Mouse (Mus musculus): ENCODE data around the gene Mtfr1l.

Gene Mtfr1l

DNA sequence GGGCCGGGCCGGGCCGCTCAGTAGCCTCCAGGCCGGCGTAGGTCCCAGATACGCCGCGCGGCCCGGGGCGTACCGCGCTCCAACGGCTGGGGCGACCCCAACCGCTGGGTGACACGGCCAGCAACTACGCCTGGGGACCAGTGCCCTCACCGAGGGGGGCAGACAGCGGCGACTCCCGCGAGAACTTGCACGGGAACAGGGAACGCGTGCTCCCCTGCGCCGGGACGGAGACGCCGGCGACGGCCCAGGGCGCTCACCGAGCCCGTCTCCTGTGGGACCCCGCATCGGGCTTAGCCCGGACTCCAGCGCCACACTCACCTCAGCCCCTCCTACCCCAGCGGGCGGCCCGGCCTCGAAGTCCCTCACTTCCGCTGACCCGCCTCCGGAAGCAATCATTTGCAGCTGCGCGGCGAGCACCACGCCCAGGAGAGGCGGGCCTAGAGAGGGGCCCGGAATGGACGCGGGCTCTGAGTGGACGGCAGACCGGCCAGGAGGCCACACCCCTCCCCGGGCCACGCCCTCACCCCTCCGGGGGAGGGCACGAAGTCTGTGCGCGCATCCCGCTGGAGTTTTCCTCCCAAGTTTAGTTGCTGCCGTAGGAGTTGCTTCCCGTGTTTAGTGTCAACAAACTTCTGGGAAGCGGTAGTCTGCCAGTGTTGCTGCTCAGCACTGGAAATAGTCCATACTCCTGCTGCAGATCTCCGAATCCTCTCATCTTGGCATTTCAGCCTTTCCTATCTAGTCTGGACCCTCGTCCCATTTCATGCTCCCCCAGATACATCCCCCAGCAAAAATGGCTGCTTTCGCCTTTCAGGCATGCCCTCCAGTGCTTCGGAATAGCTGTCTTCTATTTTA is at the start of gene Mtfr1l:
TSS of gene Mtfr1l (minus strand) at position 456 of the 855 bp plus-strand sequence.
- peak; percentile 98 for DNase-seq (ENCODE audit: low spot score)

DNA sequence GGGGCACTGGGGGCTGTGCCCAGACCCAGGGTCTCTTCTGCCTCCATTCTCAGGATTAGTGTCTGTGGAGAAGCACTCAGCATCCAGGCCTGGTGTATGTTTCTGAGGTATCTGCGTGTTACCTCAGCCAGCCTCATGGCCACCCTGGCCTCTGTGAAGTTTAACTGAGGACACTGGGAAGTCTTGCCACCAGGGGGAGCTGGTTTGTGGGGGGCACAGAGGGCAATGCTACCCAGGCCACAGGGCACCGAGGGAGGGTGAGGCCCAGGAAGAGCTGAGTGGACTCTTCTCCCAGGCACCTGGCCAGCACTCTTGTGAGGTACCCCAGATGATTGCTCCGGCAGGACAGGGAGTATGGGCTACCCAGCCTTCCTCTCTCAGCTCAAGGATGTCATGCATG is 48.3 kb upstream of the Mtfr1l start:
- no peak for DNase-seq (ENCODE audit: low spot score)

DNA sequence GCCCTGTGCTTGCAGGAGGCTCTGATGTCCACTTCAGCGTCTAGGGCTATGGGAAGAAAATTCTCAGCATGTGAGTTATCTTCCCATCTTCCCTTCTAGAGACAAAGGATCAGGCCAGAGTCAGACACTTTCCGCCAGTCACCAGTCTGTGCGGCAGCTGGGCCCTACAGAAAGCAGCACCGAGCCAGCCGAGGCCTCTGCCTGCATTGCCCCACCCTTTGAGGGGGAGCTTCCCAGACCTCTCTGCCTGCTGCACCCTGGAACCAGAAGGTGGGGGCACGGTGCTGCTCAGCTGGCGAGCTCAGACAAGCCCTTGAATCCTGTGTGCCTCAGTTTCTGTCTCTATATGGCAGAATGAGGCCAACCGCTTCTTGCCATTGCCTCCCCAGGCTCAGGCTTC is 46.2 kb upstream of the Mtfr1l start:
- DNase-seq (ENCODE audit: low spot score) = no peak

DNA sequence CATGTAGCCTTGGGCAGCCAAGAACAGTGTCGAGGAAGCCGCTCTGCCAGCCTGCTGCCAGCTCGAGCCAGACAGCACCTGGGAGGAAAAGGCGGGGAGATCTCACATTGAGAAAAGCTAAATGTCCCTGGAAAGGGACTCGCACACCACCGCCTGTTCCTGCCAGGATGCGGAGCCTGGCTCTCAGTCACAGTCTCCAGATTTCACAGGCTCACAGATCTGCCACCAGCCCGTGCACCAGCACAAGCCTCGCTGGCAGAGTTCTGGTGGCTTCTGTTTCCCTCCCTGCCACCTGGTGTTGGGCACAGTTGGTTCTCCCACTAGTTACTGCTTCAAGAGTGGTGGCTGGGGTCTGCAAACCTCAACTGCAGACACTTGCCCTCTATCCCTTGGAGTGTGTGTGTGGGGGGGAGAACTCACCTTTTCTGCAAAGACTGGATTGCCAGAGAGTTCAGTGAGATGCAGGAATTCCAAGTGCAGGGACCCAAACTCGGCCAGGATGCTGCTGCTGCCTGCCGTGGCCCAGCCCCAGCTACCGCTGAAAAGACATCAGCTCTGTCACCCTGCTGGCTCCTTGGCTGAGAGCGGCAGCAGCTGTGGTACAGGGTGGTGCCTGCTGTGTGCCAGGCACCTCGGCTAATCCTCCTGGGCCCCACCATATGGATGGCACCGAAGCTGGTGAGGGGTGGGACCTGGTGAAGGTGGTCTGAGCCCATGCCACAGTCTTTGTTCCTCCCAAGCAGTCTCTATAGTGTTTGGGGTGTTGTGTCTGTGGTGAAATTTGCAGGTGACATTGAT is 45.4 kb upstream of the Mtfr1l start:
- DNase-seq (ENCODE audit: low spot score) = no peak

DNA sequence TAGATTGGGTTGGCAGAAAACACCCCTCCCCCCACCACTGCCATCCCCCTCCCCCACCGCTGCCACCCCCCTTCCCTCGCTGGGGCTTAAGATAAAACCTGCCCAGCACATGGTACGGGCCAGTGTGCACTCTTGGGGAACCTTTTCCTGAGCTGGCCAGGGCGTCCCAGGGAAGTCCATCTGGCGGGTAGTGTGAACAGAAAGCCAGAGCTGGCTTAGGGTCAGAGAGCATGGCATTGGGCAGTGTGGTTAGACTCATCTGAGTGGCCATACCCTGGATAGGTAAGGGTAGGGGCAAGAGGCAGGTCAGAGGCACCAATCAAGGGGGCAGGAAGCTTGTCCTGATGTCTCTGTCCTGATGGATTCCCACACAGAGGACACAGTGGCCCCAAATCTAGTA is 44.4 kb upstream of the Mtfr1l start:
- no peak for DNase-seq (ENCODE audit: low spot score)

DNA sequence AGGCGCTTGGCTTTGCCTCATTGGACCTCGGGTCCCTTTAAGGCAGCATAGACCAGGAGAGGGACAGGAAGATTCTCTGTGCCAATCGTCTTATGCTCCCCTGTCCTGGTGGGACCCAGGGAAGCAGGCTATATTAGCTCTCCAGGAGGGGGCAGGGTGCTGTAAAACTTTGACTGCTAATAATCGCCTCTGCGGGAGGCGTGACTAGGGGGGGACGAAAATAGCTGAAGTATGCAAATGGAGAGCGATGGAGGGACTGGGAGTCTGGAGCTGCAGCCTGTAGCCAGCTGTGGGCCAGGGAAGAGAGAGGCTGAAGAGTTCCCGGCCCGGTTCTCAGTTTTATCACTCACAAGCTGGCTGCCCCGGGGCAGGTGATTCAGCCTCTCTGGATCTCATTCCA is 44.0 kb upstream of the Mtfr1l start:
- DNase-seq (ENCODE audit: low spot score) = no peak

DNA sequence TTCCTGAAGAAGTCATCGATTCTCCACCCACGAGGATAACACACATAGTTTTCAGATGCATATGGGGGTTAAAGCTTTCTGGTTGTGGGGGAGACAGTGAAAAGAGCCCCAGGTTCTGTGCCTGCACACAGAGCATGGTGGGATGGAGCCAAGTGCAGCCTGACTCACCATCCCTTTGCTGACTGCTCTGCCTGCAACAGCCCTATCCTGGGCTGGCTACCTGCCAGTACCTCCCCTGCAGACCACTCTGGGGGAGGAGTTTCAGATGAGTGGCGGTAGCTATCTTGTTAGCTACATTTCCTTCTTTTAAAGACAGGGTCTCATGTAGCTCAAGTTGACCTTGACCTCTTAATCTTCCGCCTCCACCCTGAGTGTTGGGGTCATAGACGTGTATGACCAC is 43.2 kb upstream of the Mtfr1l start:
- DNase-seq (ENCODE audit: low spot score) = no peak

DNA sequence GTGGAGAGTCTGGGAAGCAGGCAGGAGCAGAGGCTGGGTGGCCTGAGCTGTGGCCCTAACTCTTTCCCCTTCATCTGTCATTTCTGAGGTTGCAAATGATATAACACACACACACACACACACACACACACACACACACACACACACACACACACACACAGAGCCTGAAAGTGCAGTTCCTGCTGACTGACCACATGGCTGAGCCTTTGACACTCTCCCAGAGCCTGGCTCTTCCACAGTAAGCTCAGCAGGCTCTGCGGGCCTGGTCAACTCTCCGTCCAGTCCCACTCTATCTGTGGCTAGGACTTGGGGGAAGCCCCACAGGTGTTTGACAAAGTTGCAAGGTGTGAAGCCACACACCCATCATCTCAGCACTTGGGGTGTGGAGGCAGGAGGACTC is 42.1 kb upstream of the Mtfr1l start:
- DNase-seq (ENCODE audit: low spot score) = no peak

DNA sequence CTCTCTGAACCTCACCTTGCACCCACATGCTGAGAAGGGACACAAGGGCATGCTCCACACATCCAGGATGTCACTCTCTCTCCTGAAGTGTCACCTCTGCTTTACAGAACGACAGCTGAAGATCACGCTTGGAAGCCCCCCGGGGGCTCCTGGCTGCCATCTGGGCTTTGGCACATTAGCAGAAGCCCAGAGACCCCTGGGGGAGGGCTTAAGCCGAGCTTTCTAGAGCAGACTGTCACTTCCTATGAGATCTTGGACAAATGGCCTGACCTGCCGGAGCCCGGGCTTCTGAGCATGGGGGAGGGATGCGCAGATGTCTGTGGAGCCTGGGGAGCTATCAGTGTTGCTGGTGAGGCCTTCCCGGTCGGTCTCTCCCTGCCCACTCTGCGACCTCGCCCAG is 40.3 kb upstream of the Mtfr1l start:
- DNase-seq (ENCODE audit: low spot score) = no peak

DNA sequence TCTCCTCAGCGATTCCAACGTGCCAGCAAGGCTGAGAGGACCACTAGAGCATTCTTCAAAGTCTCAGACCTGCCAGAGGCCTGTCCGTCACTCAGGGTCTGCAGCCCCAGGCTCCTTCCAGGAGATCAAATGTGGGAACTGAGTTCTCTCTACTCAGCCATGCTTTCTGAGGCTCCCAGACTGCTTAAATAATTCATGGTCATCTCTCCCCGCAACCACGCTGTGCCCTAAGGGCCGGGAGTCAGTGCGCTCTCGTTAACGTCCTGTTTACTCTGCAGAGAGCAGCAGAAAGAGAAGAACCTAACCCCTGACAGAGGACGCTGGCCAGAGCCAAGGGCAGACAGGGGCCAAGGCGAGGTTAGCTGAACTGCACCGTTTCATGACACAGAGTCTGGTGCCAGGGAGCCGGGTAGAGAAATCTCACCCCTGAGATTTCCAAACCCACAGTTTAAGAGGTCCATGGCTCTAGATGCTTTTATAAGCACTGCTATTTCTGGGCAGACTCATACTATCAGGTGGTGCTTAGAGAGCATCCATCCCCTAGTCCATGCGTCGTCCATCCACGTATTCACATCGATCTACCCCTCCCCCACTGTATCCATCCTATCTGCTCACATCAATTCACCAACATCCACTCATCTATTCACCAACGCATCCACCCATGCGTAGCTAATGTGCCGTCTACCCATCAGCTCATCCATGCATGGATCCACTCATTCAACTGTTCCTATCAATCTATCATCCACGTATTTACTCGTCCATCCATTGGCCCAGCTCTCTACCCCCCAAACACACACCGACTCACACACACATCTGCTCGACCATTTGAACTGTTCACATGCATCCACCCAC is 37.5 kb upstream of the Mtfr1l start:
- no peak for DNase-seq (ENCODE audit: low spot score)

DNA sequence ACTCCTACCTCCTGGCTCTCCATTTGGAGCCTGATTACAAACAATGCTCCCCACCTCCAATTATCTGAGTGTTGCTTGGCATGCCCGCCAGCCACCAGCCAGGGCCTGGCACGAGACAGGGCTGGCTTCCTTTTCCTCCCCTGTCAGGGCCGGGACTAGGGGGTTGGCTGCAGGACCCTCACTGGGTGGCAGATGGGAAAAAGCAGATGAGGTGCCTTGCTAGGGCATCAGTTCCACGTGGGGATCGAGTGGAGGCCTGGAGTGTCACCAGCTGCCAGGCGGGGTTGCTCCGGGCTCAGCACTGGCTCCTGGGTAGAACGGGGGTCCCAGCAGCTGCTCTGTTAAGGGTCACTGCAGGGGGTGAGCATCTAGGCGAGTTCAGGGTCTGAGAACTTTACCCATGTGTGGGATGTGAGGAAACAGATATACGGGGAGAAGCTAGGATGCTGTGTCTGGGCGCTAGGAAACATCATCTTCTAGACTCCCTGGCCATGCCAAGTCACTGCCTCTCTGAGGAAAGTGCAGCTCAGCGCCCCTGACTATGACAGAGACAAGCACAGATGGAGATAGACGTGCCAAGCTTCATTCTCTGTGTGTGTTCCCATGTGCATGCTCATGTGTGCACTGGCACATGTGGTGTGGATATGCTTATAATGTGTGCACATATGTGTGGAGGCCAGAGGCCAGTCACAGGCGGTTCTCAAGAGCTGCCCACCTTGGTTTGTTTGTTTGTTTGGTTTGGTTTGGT is 35.7 kb upstream of the Mtfr1l start:
- no peak for DNase-seq (ENCODE audit: low spot score)

DNA sequence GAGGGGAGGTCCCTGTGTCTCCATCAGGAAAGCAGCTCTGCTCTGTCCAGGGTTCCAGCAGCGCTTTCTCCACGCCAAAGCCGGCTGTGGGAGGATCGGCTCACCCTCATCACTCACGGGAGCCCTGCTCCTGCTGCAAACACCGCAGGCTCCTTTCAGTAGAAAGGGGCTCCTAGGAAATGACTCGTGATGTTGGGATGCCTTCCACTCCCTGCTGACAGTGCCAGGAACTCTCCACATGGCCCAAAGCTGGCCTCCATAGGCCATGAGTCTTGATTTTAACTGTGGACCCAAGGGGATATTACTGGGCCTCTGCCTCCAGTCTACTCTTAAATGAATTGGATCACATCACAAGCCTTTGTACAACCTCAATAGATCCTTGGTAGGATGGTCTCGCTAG is 34.6 kb upstream of the Mtfr1l start:
- no peak for DNase-seq (ENCODE audit: low spot score)

DNA sequence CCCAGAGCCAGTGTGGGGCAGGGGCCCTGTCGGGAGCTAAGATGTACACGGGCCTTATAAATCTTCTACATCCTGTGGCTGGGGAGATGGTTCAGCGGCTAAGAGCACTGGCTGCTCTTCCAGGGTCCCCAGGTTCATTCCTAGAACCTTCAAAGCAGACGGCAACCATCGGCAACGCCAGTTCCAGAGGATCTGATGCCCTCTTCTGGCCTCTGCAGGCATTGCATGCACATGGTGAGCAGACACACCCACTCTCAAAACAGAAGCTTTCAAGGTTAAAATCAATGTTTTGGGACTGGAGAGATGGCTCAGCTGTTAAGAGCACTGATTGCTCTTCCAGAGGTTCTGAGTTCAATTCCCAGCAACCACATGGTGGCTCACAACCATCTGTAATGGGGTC is 34.0 kb upstream of the Mtfr1l start:
- no peak for DNase-seq (ENCODE audit: low spot score)

DNA sequence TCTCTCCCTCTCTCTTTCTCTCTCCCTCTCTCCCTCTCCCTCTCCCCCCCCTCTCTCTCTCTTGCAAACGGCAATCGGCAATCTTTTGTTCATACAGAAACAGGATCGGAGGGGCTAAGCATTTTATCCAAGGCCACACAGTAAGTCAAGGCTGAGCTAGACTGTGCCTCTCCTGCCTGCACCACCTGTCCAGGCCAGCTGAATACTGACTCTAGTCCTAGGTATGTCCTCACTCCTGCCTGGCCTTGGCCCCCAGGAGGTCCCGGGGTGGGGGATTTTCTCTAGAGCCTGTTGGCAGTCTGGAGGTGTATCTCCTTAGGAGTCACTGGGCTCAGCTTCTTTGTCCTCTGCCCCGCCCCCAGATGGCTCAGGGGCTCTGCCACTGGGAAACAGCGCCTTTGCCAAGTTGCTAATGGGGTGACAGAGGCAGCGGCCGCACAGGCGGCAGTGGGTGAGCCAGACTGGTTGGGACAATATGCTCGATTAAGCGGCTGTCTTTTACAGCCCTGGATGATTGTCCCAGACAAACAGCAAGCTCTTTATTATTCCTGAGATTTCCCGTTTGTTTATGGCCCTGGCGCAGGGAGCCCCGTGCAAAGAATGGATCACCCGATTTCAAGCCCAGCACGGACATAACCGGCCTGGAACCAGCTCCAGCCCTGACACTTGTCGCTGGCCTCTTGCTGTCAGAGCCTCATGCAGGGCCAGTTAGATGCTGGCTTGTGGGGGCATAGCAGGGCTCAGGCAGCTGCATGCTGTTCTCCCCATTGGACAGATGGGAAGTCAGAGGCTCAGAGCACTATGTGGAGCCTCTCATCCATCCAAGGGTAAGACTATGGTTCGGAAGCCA is 32.4 kb upstream of the Mtfr1l start:
- DNase-seq (ENCODE audit: low spot score) = no peak

DNA sequence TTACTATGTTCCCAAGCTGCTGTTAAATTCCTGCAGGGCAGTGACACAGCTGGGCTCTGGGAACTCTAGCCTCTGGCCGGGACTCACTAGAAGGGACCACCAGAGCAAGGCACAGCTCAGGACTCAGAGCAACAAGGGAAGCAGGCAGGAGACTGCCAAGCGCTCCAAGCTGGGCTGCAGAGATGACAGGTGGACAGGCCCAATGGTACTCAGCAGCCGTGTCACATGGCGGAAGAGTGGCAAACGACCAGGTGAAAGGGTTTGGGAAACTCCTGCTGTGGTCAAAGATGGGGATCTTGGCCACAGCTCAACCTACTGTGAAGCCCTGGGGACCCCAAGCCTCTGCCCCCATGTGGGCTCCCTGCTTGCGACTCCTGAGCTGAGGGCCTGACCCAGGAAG is 28.9 kb upstream of the Mtfr1l start:
- no peak for DNase-seq (ENCODE audit: low spot score)

DNA sequence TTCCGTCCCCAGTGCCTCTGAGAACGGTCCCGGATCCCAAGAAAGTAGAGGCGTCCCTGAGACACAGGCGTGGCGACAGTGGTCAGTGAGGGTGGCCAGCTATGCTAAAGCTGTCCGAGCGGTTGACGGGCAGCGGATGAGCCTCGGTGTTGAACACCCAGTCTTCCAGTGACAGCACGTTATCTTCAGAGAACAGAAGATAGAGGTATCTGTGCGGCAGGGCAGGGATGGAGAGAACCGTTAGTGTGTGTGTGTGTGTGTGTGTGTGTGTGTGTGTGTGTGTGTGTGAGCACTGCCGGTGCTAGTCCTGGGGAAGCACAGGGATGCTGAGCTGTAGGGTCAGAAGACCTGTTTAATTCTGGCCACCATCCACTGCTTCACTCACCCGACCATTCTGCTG is 28.4 kb upstream of the Mtfr1l start:
- DNase-seq (ENCODE audit: low spot score) = no peak

DNA sequence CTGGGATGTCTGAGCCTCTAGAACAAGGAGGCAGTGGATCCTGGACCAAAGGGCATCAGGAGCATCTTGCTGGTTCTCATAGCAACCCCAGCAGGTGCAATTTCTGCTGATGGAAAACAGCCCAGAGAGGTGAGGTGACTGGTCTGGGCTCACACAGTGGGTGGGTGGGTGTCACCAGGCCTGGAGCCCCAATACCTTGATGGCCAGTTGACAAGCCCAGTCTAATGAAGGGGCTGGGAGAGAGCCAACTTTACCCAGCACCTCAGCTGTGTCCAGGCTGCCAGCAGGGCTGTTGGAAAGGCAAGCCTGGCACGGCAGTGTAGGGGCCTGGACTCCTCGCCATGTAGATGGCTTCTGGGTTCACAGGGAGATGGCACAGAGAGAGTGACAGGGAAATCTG is 26.8 kb upstream of the Mtfr1l start:
- no peak for DNase-seq (ENCODE audit: low spot score)

DNA sequence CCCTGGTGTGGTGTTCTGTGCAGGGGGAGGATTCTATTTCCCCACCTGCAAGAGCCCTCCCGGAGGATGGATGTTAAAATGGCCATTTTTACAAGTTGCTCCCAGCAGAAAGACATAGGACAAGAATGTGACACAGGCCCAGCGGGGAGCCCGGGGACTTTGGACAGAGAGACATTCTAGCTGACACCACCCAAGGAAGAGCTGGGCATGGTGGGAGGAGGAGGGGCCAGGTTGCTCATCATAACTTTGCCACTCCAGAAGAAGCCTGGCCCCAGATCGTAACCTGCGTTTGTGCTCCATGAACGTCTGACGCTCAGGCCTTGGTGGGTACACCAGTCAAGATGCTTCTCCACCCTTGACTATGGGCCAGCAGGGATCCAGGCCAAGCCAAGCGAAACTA is 25.5 kb upstream of the Mtfr1l start:
- DNase-seq (ENCODE audit: low spot score) = no peak

DNA sequence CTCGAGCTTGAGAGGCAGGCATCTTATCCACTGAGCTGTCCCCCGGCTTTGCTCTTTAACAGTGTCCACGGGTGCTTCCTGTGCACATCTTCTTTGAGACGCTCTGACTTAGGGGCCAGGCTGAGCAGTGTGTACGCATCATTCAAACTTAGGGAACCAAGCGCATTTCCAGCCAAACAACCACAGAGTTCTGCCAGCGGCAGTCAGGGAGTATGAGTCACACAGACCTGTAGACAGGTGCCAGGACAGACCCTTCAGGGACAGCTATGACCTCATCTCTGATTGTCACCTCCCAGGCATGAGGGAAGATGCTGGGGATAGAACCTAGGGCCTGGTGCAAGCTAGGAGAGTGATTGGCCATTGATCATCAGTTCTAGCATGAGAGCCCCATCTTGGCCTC is 24.0 kb upstream of the Mtfr1l start:
- DNase-seq (ENCODE audit: low spot score) = no peak

DNA sequence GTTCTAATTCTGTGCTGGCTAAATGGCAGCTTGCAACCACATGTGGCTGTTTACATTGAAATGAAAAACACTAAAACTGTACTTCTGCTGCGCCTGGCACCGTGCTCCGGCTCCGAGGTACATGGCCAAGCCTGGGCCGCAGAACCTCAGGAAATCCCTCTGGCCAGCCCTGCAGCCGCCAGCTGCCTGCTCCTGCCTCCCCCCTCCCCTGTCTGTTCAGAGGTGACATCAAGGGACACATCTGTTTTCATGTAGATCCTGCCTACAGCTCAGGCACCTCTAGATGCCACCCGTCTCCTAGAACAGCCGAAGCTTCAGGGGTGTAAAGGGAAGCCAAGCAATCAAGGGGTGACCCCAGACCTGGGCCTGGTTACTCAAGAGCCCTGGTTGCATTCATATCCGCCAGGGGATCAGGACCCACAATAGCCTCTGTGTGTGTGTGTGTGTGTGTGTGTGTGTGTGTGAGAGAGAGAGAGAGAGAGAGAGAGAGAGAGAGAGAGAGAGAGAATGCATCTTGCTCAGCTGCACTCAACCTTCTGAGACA is 23.5 kb upstream of the Mtfr1l start:
- DNase-seq (ENCODE audit: low spot score) = no peak
